Mouse (Mus musculus) heart, postnatal 10 days (tissue): ENCODE measurements around the gene Hgd. TPM values are rescaled to one million over a fixed set of nuclear protein-coding genes. Genes with fewer than 3 reads are reported as not detected.

Source experiments
- DNase-seq, 2 experiments: peaks; one replicate each; pipeline ENCODE4 v3.0.0; 2021
- intact Hi-C: fragments of 180-260 bp; cut with DNase I; formaldehyde crosslinking; loops from one replicate; pipeline ENCODE4 v1.15.1; 2025
- total RNA-seq, 2 experiments: library from RNA; stranded (reverse); gene quantifications; 2 replicates each; pipeline ENCODE4 v1.2.3; 2021

Gene Hgd
- total RNA-seq, 2 experiments from 2014 or later: 0.29 TPM; not detected in 1

DNA sequence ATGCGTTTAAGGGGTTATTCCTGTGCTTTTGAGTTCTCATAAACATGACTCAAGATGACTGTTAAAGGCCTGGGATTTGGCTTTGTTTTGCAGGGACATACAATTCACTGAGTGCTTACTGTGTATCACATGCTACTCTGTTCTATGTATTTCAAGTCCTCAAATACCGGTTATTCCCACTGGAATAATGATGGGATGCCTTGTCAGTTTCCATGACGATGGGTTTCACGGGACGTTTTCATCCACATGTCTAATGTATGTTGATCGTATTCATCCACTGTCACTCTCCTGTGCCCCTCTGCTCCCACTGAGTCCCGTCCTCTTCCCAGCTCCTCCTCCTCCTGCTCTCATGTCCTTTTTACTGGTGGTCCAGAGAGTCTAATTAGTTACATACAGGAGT, 76.8 kb downstream of the Hgd start:
- DNase-seq: no peak
- intact Hi-C loops: no loop called here

DNA sequence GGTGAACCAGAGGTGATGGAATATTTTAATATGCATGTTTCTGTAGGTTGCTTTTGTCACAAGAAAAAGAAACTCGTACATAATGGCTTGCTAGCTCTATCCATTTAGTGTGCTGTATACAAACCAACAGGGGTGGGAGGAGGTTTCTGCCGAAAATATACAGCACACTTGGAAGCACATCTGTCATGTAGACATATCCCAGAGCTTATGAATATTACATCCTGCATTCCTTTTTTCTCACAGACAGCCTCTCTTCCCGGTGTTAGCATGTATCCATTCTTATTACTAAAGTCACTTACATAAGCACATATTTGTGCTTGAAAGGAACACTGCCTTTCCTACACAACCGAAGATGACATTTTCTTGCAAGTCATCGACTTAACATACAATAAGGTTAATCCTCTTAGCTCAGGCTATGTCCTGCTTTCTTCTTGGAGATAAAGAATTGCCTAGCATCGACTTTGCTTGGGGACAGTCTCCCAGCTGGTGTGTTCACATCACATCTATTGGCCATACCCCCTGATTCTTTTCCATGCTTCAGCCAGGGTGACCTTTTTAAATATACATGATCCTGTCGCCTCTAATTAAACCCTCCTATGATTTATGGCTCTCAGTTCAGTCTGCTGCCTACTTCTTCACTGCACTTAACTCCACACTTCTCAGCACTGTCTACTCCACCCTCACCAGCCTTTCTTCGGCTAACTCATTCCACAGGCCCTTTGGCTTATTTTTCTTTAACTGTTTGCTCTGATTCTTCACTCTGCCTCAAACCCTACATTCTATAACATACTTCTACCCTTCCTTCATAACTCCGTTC, 83.9 kb downstream of the Hgd start:
- no peak for DNase-seq
- intact Hi-C loops: no loop called here

DNA sequence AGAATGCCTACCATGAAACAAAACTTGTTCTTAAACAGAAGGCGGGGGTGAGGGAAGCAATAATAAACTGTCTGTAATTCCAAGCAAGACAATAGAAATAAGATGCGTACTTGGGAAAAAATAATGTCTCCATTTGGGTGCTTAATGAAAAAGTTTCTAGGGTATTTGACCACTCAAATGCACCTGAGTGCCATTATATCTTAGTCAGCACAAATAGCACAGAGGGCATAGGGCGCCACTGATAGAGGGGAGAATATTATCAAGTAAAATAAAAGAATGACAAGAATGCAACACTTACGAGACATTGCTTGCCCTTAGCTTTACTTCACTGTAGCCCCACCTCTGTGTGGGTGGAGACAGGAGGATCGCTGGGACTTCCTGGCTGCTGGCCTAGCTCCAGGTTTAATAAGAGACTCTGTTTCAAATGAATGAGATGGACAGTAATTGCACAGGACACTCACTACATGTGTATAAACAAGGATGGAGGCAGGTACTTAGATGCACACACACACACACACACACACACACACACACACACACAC, 85.5 kb downstream of the Hgd start:
- DNase-seq: no peak
- intact Hi-C loops: no loop called here

DNA sequence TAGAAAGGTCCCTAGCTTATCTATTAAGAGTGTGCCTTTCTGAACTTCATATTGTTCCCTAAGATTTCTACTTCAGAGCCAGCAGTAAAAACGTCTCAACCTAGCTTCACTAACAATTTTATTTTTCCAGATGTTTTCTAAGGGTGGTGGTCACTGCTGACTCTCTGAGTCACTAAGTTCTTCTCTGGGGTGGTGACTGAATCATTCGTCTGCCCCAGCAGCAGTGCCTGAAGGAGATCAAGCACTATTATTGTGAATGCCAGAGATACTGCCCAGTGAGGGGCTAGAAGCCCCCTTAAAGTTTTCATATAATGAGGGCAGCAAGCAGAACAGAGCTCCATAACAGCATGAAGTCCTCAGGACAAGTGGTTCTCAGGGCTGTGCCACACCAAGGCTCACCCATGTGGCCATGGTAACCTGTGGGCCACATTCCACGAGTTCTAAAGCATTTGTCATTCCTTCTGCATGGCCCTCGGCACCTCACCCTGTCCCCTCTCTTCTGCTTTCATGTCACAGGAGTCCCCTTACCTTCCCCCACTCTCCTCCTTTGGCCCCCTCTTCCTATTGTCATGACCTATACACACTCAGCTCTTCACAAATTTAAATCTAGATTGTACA, 90.8 kb downstream of the Hgd start:
- intact Hi-C loops: no loop called here
- DNase-seq: no peak

DNA sequence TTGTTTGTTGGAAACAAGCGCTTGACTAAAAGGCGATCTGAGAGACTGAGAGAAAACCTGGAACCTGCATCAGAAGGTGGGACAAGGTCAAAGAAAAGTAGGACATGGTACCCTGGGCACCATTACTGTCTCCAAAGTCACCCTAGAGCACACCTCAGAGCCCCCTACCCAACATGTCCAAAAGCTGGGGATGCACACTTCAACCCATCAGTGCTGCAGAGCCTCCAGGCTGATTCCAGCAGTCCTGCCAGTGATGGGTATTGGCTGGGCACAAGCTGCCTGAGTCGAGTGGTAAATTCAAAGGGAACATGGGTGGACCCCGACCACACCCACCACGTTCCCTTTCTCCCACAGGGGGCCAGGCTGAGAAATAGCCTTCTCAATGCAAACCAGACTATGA, 95.4 kb downstream of the Hgd start:
- no peak for DNase-seq
- intact Hi-C loops: no loop called here

DNA sequence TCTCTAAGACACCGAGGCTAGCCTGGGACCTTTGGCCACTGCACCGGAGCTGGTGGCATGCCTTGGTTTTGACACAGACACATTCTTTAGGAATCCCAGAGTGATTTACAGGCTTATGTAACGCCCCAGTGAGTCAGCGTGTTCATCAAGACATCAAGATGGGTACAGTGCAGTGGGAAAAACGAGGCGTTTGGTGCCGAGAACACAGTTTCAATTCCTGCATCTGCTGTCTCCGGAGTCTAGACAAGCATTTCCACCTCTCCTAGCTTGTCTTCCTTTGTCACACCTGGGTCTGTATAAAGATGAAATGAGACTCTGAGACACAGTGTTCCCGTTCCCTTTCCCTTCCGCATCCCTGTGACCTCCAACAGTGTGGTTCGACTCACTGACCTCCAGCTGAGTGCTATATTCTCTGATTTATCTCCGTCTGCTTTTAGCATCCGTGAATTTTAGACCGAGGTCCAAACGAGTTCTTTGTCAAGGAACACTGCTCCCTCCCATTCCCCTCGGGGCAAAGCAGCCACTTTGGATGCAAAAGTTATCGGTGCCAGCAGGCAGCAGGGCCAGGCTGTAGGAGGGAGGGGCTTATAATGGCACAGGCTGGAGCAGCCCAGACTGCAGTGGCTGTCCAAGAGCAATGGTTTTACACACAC, 96.2 kb downstream of the Hgd start:
- DNase-seq: peak in 1 of 2 experiments; percentile 17
- intact Hi-C loops: no loop called here

DNA sequence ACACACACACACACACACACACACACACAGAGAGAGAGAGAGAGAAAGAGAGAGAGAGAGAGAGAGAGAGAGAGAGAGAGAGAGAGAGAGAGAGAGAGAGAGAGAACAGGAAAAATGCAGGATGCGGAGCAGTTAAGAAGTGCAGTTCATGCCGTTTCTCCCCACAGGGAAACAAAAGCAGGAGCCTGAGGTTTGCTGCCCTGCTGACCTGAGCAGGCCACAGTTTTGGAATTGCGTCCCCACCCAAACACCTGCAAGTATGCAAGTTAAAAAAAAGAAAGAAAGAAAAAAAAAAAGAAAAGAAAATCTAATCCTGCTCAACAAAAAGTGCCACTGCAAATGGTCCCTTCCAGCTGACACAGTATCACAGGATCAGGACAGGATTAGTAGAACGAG, 96.7 kb downstream of the Hgd start:
- intact Hi-C loops: no loop called here
- DNase-seq: no peak

DNA sequence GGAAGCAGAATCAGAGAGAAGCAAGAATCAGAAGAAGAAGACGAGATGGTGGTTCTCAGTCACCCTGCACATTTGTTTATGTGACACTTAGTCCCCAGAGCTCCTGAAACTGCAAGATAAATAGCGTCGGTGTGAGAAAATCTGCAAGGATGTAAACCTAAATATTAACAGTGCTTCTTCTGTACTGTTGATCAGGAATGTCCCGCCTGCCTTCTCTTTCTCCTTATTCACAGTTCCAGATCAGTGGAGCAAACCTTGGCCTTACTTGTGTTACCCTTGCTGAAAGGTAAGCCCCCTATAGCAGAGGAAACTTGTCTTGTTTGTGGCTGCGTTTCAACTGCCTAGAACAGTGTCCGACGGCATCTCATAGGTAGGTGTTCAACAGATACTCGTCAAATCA, 97.6 kb downstream of the Hgd start:
- no peak for DNase-seq
- intact Hi-C loops: no loop called here

DNA sequence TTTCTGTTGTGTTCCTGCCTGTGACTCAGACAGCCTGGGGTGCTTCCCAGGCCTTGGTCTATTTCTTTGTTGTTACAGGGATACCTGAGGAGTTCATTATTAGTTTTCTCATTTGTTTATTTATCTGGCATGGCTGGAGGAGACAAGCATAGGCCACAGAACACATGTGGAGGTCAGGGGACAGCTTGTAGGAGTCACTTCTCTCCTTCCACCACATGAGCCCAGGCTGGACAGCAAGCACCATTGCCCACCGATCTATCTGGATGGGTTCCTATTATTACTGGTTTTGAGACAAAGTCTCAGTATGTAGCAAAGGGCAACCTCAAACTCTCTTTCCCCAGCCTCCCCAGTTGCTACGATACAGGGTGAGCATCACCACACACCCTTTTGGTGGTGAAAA, 100.3 kb downstream of the Hgd start:
- DNase-seq: no peak
- intact Hi-C loops: loop anchor here (10.0 kb wide), 1 partner anchor 405 kb away; the partner anchor contains the start of gene Gsk3b

DNA sequence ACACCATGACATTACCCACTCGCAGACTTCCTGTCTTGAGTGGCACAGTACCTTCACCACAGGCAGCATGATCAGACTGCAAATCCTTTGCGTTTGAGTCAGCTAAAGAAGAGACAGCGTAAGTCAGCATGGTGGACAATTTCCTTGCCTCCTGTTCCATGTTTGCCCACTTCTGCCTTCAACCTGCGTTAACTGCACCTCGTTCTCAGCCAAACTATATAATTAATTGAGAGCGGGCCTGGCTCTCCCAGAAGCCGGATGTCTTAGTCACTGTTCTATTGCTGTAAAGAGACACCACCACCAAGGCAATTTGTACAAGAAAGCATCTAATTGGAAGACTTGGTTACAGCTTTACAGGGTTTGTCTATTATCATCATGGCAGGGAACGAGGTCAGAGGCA, 100.9 kb downstream of the Hgd start:
- intact Hi-C loops: loop anchor here (10.0 kb wide), 1 partner anchor 404 kb away; the partner anchor contains the start of gene Gsk3b
- DNase-seq: no peak

Other genes with a start within 250 kb of the Hgd start
- gene Stxbp5l, start 195.2 kb upstream of the Hgd start, total RNA-seq: under 1 TPM in 1 of 2 experiments, not detected in 1; 0.05 TPM
- gene Gtf2e1, start 40.4 kb upstream of the Hgd start, total RNA-seq: 10 to 100 TPM in 1 of 2 experiments, 1 to 10 TPM in 1; 8.8 to 11.7 TPM
- gene Rabl3, start 40.3 kb upstream of the Hgd start, total RNA-seq: 10 to 100 TPM; 11.4 to 12.1 TPM
- gene Ndufb4, start 74.3 kb downstream of the Hgd start, total RNA-seq: 100 to 1,000 TPM; 124 to 128 TPM
- 100 to 1,000 TPM; 352 to 420 TPM for gene Fstl1, start 196.7 kb downstream of the Hgd start, total RNA-seq